Mouse (Mus musculus): ENCODE results near the gene Gramd2.

GRCm38 (mm10) chr9:59743903-59744302 lies 64.0 kb downstream of the Gramd2 start:
- no peak for TF ChIP-seq MAX (IDR thresholded peaks at IDR 0.05)
- TF ChIP-seq CTCF (IDR thresholded peaks at IDR 0.05; ENCODE audit: control insufficient read depth, insufficient read depth, insufficient read length), result no peak
- TF ChIP-seq USF1 (IDR thresholded peaks at IDR 0.05; ENCODE audit: low read depth), result no peak
- TF ChIP-seq MYOG (IDR thresholded peaks at IDR 0.05; ENCODE audit: control insufficient read depth, extremely low read depth, insufficient read length), result no peak
- TF ChIP-seq FOSL1 (IDR thresholded peaks at IDR 0.05; ENCODE audit: insufficient read depth, low read length, poor library complexity, severe bottlenecking), result no peak
- TF ChIP-seq MYOD1 (IDR thresholded peaks at IDR 0.05; ENCODE audit: control insufficient read depth, insufficient read length, low read depth), result no peak
- TF ChIP-seq CEBPB (IDR thresholded peaks at IDR 0.05; ENCODE audit: low read depth), result no peak

Data from C2C12 (cell line).